Mouse (Mus musculus) frontal cortex, adult 2 months (tissue): ENCODE measurements at regions not wholly inside any gene's neighbourhood (a gene's known extent, or its start where the extent isn't known, plus 50 kb on each side); places are given as distances from the start of the nearest gene placed in this dataset.

Experiments
- DNase-seq, 2 experiments: peaks; one replicate each; pipeline ENCODE4 v3.0.0; 2022; ENCODE audit warnings: low spot score in 1 of 2; ENCODE audit errors: extremely low spot score in 1 of 2

GRCm38 (mm10) chr10:91591398-91591811 lies 410.3 kb upstream of the Tmpo start:
- no peak for DNase-seq

- no peak for DNase-seq
Measured at GRCm38 (mm10) chr10:91583204-91583603, 402.1 kb upstream of the Tmpo start.

- no peak for DNase-seq
Measured at GRCm38 (mm10) chr10:91580959-91581358, 399.8 kb upstream of the Tmpo start.

- peak in 1 of 2 experiments; percentile 5 for DNase-seq
Measured at GRCm38 (mm10) chr10:91575323-91576064, 394.4 kb upstream of the Tmpo start.

- DNase-seq = no peak
Measured at GRCm38 (mm10) chr10:91572796-91573195, 391.7 kb upstream of the Tmpo start.

- DNase-seq = no peak
Measured at GRCm38 (mm10) chr10:91569046-91569445, 387.9 kb upstream of the Tmpo start.

GRCm38 (mm10) chr10:91566116-91566774 lies 385.1 kb upstream of the Tmpo start:
- no peak for DNase-seq

GRCm38 (mm10) chr10:91559307-91559706 lies 378.2 kb upstream of the Tmpo start:
- DNase-seq = peak in 1 of 2 experiments; percentile 11

GRCm38 (mm10) chr10:91548071-91548470 lies 367.0 kb upstream of the Tmpo start:
- DNase-seq = no peak

- DNase-seq = peak; percentile 29 to 70
Measured at GRCm38 (mm10) chr10:91546140-91546539, 365.0 kb upstream of the Tmpo start.

GRCm38 (mm10) chr10:91545421-91545820 lies 364.3 kb upstream of the Tmpo start:
- DNase-seq = no peak

- no peak for DNase-seq
Measured at GRCm38 (mm10) chr10:91543167-91543918, 362.2 kb upstream of the Tmpo start.

GRCm38 (mm10) chr10:91542201-91542604 lies 361.1 kb upstream of the Tmpo start:
- no peak for DNase-seq

GRCm38 (mm10) chr10:91537241-91537640 lies 356.1 kb upstream of the Tmpo start:
- no peak for DNase-seq

- no peak for DNase-seq
Measured at GRCm38 (mm10) chr10:91535392-91535791, 354.3 kb upstream of the Tmpo start.

GRCm38 (mm10) chr10:91528305-91528704 lies 347.2 kb upstream of the Tmpo start:
- DNase-seq = no peak

GRCm38 (mm10) chr10:91521168-91521567 lies 340.1 kb upstream of the Tmpo start:
- no peak for DNase-seq

- no peak for DNase-seq
Measured at GRCm38 (mm10) chr10:91515021-91515371, 333.9 kb upstream of the Tmpo start.

- DNase-seq = peak in 1 of 2 experiments; percentile 45
Measured at GRCm38 (mm10) chr10:91514163-91515020, 333.3 kb upstream of the Tmpo start.

GRCm38 (mm10) chr10:91507038-91507437 lies 325.9 kb upstream of the Tmpo start:
- no peak for DNase-seq
